Mouse (Mus musculus): ENCODE data around the gene Adgrl1. TPM values are rescaled to one million over a fixed set of nuclear protein-coding genes. Genes with fewer than 3 reads are reported as not detected.

The Adgrl1 gene
- polyA plus RNA-seq (2015; fragmentation: Nextera tagmentation; extraction: Ambion mirVana), result 17.2 and 23.5 TPM in 2 replicates

- peaks cover 6% of the 10 kb centered on the region for H3K27me3 ChIP-seq
- H3K4me2 ChIP-seq, result peak within 1 kb of the TSS; percentile 84
- peak within 1 kb of the TSS; percentile 85 for H3K9ac ChIP-seq
- H3K9me3 ChIP-seq, result no peaks in the 10 kb centered on the region
- no peaks in the 10 kb centered on the region for H3K36me3 ChIP-seq
- peak within 1 kb of the TSS; percentile 99 for H3K27ac ChIP-seq
- under 1% methylated on average over 48 of the region's 70 CpGs for WGBS
- H3K4me1 ChIP-seq, result peaks cover 60% of the 10 kb centered on the region
- peak; percentile 94 for ATAC-seq (ENCODE audit: insufficient number of reproducible peaks, low FRiP score, low TSS enrichment, low read depth)
- H3K4me3 ChIP-seq, result peak within 1 kb of the TSS; percentile 96
Measured at GRCm38 (mm10) chr8:83899363-83900252, at the start of gene Adgrl1. Gene Adgrl1, plus strand, starts transcription at chr8:83900105.

DNA sequence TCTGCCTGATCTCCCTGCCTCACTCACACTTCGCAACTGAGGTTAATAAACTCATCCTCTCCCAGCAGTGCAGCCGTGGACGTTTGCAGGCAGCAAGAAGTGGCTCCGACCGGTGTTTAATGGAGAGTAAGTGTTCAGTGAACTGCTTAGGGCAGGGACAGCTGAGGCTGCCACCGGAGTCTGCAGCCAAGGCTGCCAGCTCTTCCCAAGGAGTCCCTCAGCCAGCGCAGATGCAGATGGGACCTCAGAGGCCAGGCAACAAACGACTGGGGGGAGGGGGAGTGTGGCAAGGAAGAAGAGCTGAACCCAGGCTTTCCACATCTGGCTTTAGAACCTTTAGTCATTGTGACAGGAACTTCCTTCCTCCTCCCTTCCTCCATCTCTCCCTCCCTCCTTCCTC, 47.6 kb upstream of the Adgrl1 start:
- Histone ChIP-seq H3K9ac (no peak overlapping the region), H3K27me3 (no peaks in the 10 kb centered on the region), H3K4me2 (no peak overlapping the region), H3K4me1 (no peaks in the 10 kb centered on the region), H3K4me3 (no peak overlapping the region), H3K27ac (no peak overlapping the region), H3K9me3 (no peaks in the 10 kb centered on the region), H3K36me3 (no peaks in the 10 kb centered on the region)
- ATAC-seq (ENCODE audit: insufficient number of reproducible peaks, low FRiP score, low TSS enrichment, low read depth), result no peak
- 16% methylated on average over 8 of the region's 8 CpGs for WGBS

- no peaks in the 10 kb centered on the region for H3K4me1 ChIP-seq
- WGBS, result 67% methylated on average over 3 of the region's 3 CpGs
- H3K27me3 ChIP-seq, result no peaks in the 10 kb centered on the region
- ATAC-seq (ENCODE audit: insufficient number of reproducible peaks, low FRiP score, low TSS enrichment, low read depth), result no peak
- no peaks in the 10 kb centered on the region for H3K9me3 ChIP-seq
- no peak overlapping the region for H3K9ac ChIP-seq
- H3K4me2 ChIP-seq, result no peak overlapping the region
- no peaks in the 10 kb centered on the region for H3K36me3 ChIP-seq
- H3K4me3 ChIP-seq, result no peak overlapping the region
- no peak overlapping the region for H3K27ac ChIP-seq
Measured at GRCm38 (mm10) chr8:83853323-83854050, 46.4 kb upstream of the Adgrl1 start.

DNA sequence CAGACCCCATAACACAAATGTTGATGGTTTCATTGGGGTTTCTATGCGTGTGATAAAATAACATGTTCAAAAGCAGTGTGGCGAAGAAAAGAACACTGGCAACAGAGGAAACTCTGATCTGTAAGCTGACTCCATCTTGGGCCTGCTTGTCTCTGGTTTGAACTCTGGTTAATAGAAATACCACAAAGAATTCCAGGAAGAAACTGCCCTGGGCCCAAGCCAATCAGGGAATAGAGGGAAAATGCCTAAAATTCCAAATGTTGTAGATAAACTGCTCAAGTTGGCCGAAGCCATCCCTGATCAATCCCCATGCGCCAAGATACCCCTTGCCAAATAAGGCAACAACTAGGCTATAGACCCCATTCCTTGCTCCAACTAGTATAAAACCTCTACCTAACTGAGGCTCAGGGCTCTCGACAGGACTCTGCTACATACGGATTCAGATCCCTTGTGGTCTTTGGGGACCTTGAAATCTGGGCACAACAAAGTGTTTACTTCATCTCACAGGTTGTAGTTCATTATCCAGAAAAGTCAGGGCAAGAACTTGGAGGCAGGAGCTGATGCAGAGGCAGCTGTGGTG, 43.3 kb upstream of the Adgrl1 start:
- H3K27me3 ChIP-seq, result no peaks in the 10 kb centered on the region
- no peak overlapping the region for H3K4me3 ChIP-seq
- H3K9ac ChIP-seq, result no peak overlapping the region
- WGBS, result 63% methylated on average over 6 of the region's 6 CpGs
- H3K27ac ChIP-seq, result no peak overlapping the region
- no peak overlapping the region for H3K4me2 ChIP-seq
- H3K9me3 ChIP-seq, result no peaks in the 10 kb centered on the region
- ATAC-seq (ENCODE audit: insufficient number of reproducible peaks, low FRiP score, low TSS enrichment, low read depth), result no peak
- no peaks in the 10 kb centered on the region for H3K4me1 ChIP-seq
- no peaks in the 10 kb centered on the region for H3K36me3 ChIP-seq

GRCm38 (mm10) chr8:83862439-83863268, 37.3 kb upstream of the Adgrl1 start:
- WGBS, result 7% methylated on average over 24 of the region's 24 CpGs
- Histone ChIP-seq H3K36me3 (no peaks in the 10 kb centered on the region), H3K27ac (no peak overlapping the region), H3K4me2 (peak overlapping the region; percentile 51), H3K9me3 (no peaks in the 10 kb centered on the region), H3K4me3 (peak overlapping the region; percentile 14), H3K27me3 (no peaks in the 10 kb centered on the region), H3K4me1 (peaks cover 10% of the 10 kb centered on the region), H3K9ac (0 out of 2 replicates have a peak overlapping the region, but pooled peaks have one; percentile 14)
- no peak for ATAC-seq (ENCODE audit: insufficient number of reproducible peaks, low FRiP score, low TSS enrichment, low read depth)

GRCm38 (mm10) chr8:83874881-83875655, 24.8 kb upstream of the Adgrl1 start:
- Histone ChIP-seq H3K36me3 (no peaks in the 10 kb centered on the region), H3K4me2 (peak overlapping the region; percentile 90), H3K9me3 (no peaks in the 10 kb centered on the region), H3K4me1 (peaks cover 20% of the 10 kb centered on the region), H3K27me3 (0 out of 2 replicates have a peak, but pooled peaks cover 11% of the 10 kb centered on the region), H3K9ac (peak overlapping the region; percentile 73), H3K4me3 (peak overlapping the region; percentile 72), H3K27ac (peak overlapping the region; percentile 89)
- ATAC-seq (ENCODE audit: insufficient number of reproducible peaks, low FRiP score, low TSS enrichment, low read depth), result peak; percentile 91
- under 1% methylated on average over 61 of the region's 66 CpGs for WGBS

DNA sequence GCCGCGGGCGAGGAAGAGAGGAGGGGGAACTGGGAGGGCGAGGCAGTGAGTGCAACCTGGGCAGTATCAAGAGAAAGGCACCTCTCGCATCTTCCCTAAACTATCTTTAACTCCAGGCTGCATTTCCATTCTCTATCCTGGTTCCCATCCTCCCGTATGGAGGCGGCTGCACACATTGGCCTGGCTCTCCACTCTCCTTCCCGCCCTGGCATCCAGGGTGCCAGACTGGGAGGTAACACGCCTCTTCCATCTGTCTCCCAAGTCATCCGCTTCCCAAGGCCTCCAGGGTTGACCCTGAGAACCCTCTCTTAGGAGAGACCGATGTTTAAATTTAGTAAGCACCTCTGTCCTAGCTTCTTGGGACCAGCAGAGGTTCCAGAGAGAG, 24.3 kb upstream of the Adgrl1 start:
- no peak; the same call in 1 of the 2 replicates for ATAC-seq (ENCODE audit: insufficient number of reproducible peaks, low FRiP score, low TSS enrichment, low read depth)
- WGBS, result under 1% methylated on average over 10 of the region's 11 CpGs
- Histone ChIP-seq H3K9ac (peak overlapping the region; percentile 73), H3K36me3 (no peaks in the 10 kb centered on the region), H3K4me3 (peak overlapping the region; percentile 72), H3K4me1 (peaks cover 20% of the 10 kb centered on the region), H3K4me2 (peak overlapping the region; percentile 90), H3K27ac (peak overlapping the region; percentile 89), H3K27me3 (0 out of 2 replicates have a peak, but pooled peaks cover 11% of the 10 kb centered on the region), H3K9me3 (no peaks in the 10 kb centered on the region)

GRCm38 (mm10) chr8:83876080-83876837, 23.6 kb upstream of the Adgrl1 start:
- Histone ChIP-seq H3K4me3 (peak overlapping the region; percentile 72), H3K36me3 (no peaks in the 10 kb centered on the region), H3K9ac (peak overlapping the region; percentile 73), H3K27me3 (0 out of 2 replicates have a peak, but pooled peaks cover 11% of the 10 kb centered on the region), H3K9me3 (no peaks in the 10 kb centered on the region), H3K4me2 (peak overlapping the region; percentile 90), H3K27ac (peak overlapping the region; percentile 89), H3K4me1 (peaks cover 20% of the 10 kb centered on the region)
- ATAC-seq (ENCODE audit: insufficient number of reproducible peaks, low FRiP score, low TSS enrichment, low read depth), result no peak
- 1% methylated on average over 41 of the region's 41 CpGs for WGBS

- Histone ChIP-seq H3K9ac (no peak overlapping the region), H3K4me2 (peak overlapping the region; percentile 90), H3K36me3 (no peaks in the 10 kb centered on the region), H3K9me3 (no peaks in the 10 kb centered on the region), H3K4me3 (peak overlapping the region; percentile 72), H3K27me3 (0 out of 2 replicates have a peak, but pooled peaks cover 11% of the 10 kb centered on the region), H3K27ac (peak overlapping the region; percentile 89; the same call in 1 of the 2 replicates), H3K4me1 (peaks cover 20% of the 10 kb centered on the region)
- no peak for ATAC-seq (ENCODE audit: insufficient number of reproducible peaks, low FRiP score, low TSS enrichment, low read depth)
- 5% methylated on average over 10 of the region's 10 CpGs for WGBS
Measured at GRCm38 (mm10) chr8:83876838-83877223, 23.1 kb upstream of the Adgrl1 start.

DNA sequence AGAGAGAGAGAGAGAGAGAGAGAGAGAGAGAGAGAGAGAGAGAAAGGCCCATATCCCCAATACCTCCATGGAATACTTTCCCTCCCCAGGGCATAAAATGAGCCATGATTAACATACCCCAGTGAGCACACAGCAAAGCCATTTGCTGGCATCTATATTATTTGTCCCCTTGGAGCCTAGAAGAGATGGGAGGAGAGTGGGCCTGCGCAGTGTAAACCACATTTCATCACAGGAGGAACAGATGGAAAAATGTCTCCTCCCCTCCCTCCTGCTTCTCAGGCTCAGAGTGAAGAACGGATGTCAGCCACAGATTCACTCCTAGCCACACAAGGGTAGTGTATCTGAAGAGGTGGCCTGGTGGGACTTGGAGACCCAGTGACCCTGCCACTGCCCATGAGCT, 11.5 kb upstream of the Adgrl1 start:
- ATAC-seq (ENCODE audit: insufficient number of reproducible peaks, low FRiP score, low TSS enrichment, low read depth), result no peak
- Histone ChIP-seq H3K9ac (no peak overlapping the region), H3K4me1 (no peaks in the 10 kb centered on the region), H3K4me3 (no peak overlapping the region), H3K4me2 (no peak overlapping the region), H3K27me3 (no peaks in the 10 kb centered on the region), H3K27ac (no peak overlapping the region), H3K36me3 (no peaks in the 10 kb centered on the region), H3K9me3 (no peaks in the 10 kb centered on the region)
- 56% methylated on average over 2 of the region's 2 CpGs for WGBS
